Mouse (Mus musculus) kidney, embryonic 14.5 days (tissue): ENCODE results near the gene Zfp87. TPM values are rescaled to one million over a fixed set of nuclear protein-coding genes. Genes with fewer than 3 reads are reported as not detected.
A peak's percentile ranks its signal among the peaks of the same experiment; 100 is the strongest.

Experiments
- ATAC-seq: fragments of 200-750 bp; cut with Nextera tagmentation; 2 replicates; pipeline ENCODE4 v1.8.0; 2017; ENCODE audit warnings: moderate number of reproducible peaks, mild to moderate bottlenecking, moderate TSS enrichment, moderate library complexity; ENCODE audit not compliant: low FRiP score, low TSS enrichment
- H3K27ac ChIP-seq: fragments of 300-500 bp; sonication (generic); 2 replicates; pipeline ENCODE4 v1.5.1; 2014; ENCODE audit warnings: low read depth, mild to moderate bottlenecking, low read length, moderate library complexity, mixed read lengths
- H3K27me3 ChIP-seq: fragments of 300-500 bp; sonication (generic); 2 replicates; pipeline ENCODE4 v1.6.1; 2014; ENCODE audit warnings: mild to moderate bottlenecking, low read length; ENCODE audit not compliant: control insufficient read depth, insufficient read depth
- H3K36me3 ChIP-seq: fragments of 300-500 bp; sonication (generic); 2 replicates; pipeline ENCODE4 v1.6.1; 2014; ENCODE audit warnings: low read length, mixed read lengths; ENCODE audit not compliant: control insufficient read depth, insufficient read depth
- H3K4me1 ChIP-seq: fragments of 300-500 bp; sonication (generic); 2 replicates; pipeline ENCODE4 v1.6.1; 2014; ENCODE audit warnings: low read length, mixed read lengths; ENCODE audit not compliant: control insufficient read depth, insufficient read depth
- H3K4me2 ChIP-seq: fragments of 300-500 bp; sonication (generic); replicated peaks from 2 replicates; pipeline ENCODE4 v1.6.1; 2014; ENCODE audit warnings: low read depth, mild to moderate bottlenecking, low read length
- H3K4me3 ChIP-seq: fragments of 300-500 bp; sonication (generic); 2 replicates; pipeline ENCODE4 v1.5.1; 2014; ENCODE audit warnings: mild to moderate bottlenecking, low read length
- H3K9ac ChIP-seq: fragments of 300-500 bp; sonication (generic); 2 replicates; pipeline ENCODE4 v1.6.1; 2014; ENCODE audit warnings: low read depth, mild to moderate bottlenecking, low read length, moderate library complexity
- H3K9me3 ChIP-seq: fragments of 300-500 bp; sonication (generic); 2 replicates; pipeline ENCODE4 v1.6.1; 2016; ENCODE audit warnings: low read length; ENCODE audit not compliant: control insufficient read depth
- WGBS: fragments of 180-500 bp; shearing (Covaris S2); extraction: QIAGEN DNeasy Blood & Tissue Kit; methylation state at CpG from one replicate; pipeline ENCODE4 v1.1.7; 2014; 5-methylcytosine and 5-hydroxymethylcytosine counted together
- polyA plus RNA-seq: library from polyadenylated mRNA; unstranded; fragments of >200 nt; fragmentation: Nextera tagmentation; extraction: Ambion mirVana; gene quantifications from 2 replicates; pipeline ENCODE4 v1.2.1, GENCODE M21; 2014

The Zfp87 gene
- 22.5 and 28.5 TPM in 2 replicates for polyA plus RNA-seq

GRCm38 (mm10) chr13:67525753-67526410 lies at the start of gene Zfp87, which contains the start of gene Gm26965:
Gene Zfp87 (minus strand): TSS chr13:67526177.
Gene Gm26965 (minus strand): TSS chr13:67526151.
- no peaks in the 10 kb centered on the region for H3K27me3 ChIP-seq
- peak within 1 kb of the TSS; percentile 53 for H3K27ac ChIP-seq
- peak within 1 kb of the TSS; percentile 72 for H3K4me3 ChIP-seq
- under 1% methylated on average over 27 of the region's 27 CpGs for WGBS
- H3K36me3 ChIP-seq, result peaks cover 2% of the 10 kb centered on the region; the same call in 1 of the 2 replicates
- peak within 1 kb of the TSS; percentile 80 for H3K4me2 ChIP-seq
- ATAC-seq, result peak; percentile 99
- H3K9ac ChIP-seq, result peak within 1 kb of the TSS; percentile 66
- no peaks in the 10 kb centered on the region for H3K9me3 ChIP-seq
- H3K4me1 ChIP-seq, result peaks cover 14% of the 10 kb centered on the region

GRCm38 (mm10) chr13:67572591-67573189 lies 46.7 kb upstream of the Zfp87 start:
- no peaks in the 10 kb centered on the region for H3K27me3 ChIP-seq
- H3K4me3 ChIP-seq, result no peak overlapping the region
- no peak overlapping the region for H3K4me2 ChIP-seq
- no peak overlapping the region for H3K9ac ChIP-seq
- H3K36me3 ChIP-seq, result no peaks in the 10 kb centered on the region
- H3K9me3 ChIP-seq, result no peaks in the 10 kb centered on the region
- no peak for ATAC-seq
- no peak overlapping the region for H3K27ac ChIP-seq
- 81% methylated on average over 5 of the region's 5 CpGs for WGBS
- no peaks in the 10 kb centered on the region for H3K4me1 ChIP-seq

GRCm38 (mm10) chr13:67553730-67554129 lies 27.8 kb upstream of the Zfp87 start, which contains the start of gene Zfp748:
Gene Zfp748 (minus strand): TSS chr13:67553830.
- Histone ChIP-seq H3K4me1 (peaks cover 9% of the 10 kb centered on the region), H3K4me3 (peak within 1 kb of the TSS; percentile 92), H3K4me2 (peak within 1 kb of the TSS; percentile 75), H3K27me3 (no peaks in the 10 kb centered on the region), H3K9ac (peak within 1 kb of the TSS; percentile 87), H3K9me3 (no peaks in the 10 kb centered on the region), H3K36me3 (no peaks in the 10 kb centered on the region), H3K27ac (peak within 1 kb of the TSS; percentile 93)
- WGBS, result 86% methylated on average over 4 of the region's 4 CpGs
- no peak for ATAC-seq

GRCm38 (mm10) chr13:67552505-67553346 lies 26.7 kb upstream of the Zfp87 start:
- peak overlapping the region; percentile 75 for H3K4me2 ChIP-seq
- H3K4me1 ChIP-seq, result peaks cover 9% of the 10 kb centered on the region
- under 1% methylated on average over 44 of the region's 44 CpGs for WGBS
- H3K27ac ChIP-seq, result peak overlapping the region; percentile 93
- H3K9ac ChIP-seq, result peak overlapping the region; percentile 87
- no peaks in the 10 kb centered on the region for H3K27me3 ChIP-seq
- H3K9me3 ChIP-seq, result no peaks in the 10 kb centered on the region
- H3K4me3 ChIP-seq, result peak overlapping the region; percentile 92
- no peaks in the 10 kb centered on the region for H3K36me3 ChIP-seq
- peak; percentile 99 for ATAC-seq

- Histone ChIP-seq H3K9me3 (no peaks in the 10 kb centered on the region), H3K4me2 (no peak overlapping the region), H3K27ac (no peak overlapping the region), H3K4me3 (no peak overlapping the region), H3K36me3 (peaks cover 33% of the 10 kb centered on the region), H3K4me1 (no peaks in the 10 kb centered on the region), H3K27me3 (no peaks in the 10 kb centered on the region), H3K9ac (no peak overlapping the region)
- ATAC-seq, result no peak
- 81% methylated on average over 1 of the region's 1 CpGs for WGBS
These were observed 20.0 kb upstream of the Zfp87 start for GRCm38 (mm10) chr13:67545941-67546340.

GRCm38 (mm10) chr13:67527049-67527730 lies 1.2 kb upstream of the Zfp87 start:
- Histone ChIP-seq H3K9me3 (no peaks in the 10 kb centered on the region), H3K4me1 (peaks cover 14% of the 10 kb centered on the region), H3K36me3 (no peaks in the 10 kb centered on the region), H3K4me2 (no peak overlapping the region), H3K27ac (no peak overlapping the region), H3K4me3 (no peak overlapping the region), H3K27me3 (no peaks in the 10 kb centered on the region), H3K9ac (no peak overlapping the region)
- ATAC-seq, result no peak
- WGBS, result 70% methylated on average over 3 of the region's 3 CpGs

GRCm38 (mm10) chr13:67500908-67501307 lies 25.1 kb downstream of the Zfp87 start:
- 78% methylated on average over 1 of the region's 1 CpGs for WGBS
- Histone ChIP-seq H3K4me2 (no peak overlapping the region; the same call in 1 of the 2 replicates), H3K27ac (no peak overlapping the region), H3K9ac (no peak overlapping the region), H3K4me1 (0 out of 2 replicates have a peak, but pooled peaks cover 6% of the 10 kb centered on the region), H3K9me3 (no peaks in the 10 kb centered on the region), H3K27me3 (no peaks in the 10 kb centered on the region), H3K4me3 (no peak overlapping the region), H3K36me3 (no peaks in the 10 kb centered on the region)
- ATAC-seq, result no peak

GRCm38 (mm10) chr13:67500084-67500719 lies 25.8 kb downstream of the Zfp87 start, which contains the start of gene Zfp58:
Gene Zfp58 (minus strand): TSS chr13:67500555.
- Histone ChIP-seq H3K4me2 (peak within 1 kb of the TSS; percentile 63), H3K9ac (peak within 1 kb of the TSS; percentile 70), H3K27me3 (no peaks in the 10 kb centered on the region), H3K4me1 (0 out of 2 replicates have a peak, but pooled peaks cover 6% of the 10 kb centered on the region), H3K27ac (peak within 1 kb of the TSS; percentile 47; the same call in 1 of the 2 replicates), H3K36me3 (0 out of 2 replicates have a peak, but pooled peaks cover 2% of the 10 kb centered on the region), H3K4me3 (peak within 1 kb of the TSS; percentile 85), H3K9me3 (no peaks in the 10 kb centered on the region)
- peak; percentile 98 for ATAC-seq
- WGBS, result 1% methylated on average over 22 of the region's 22 CpGs
